Mouse (Mus musculus) embryonic facial prominence, embryonic 10.5 days (tissue): Measurements from ENCODE around the gene Hsd3b7. TPM values are rescaled to one million over a fixed set of nuclear protein-coding genes. Genes with fewer than 3 reads are reported as not detected.

Source experiments
- polyA plus RNA-seq: library from polyadenylated mRNA; unstranded; fragments of >200 nt; fragmentation: Nextera tagmentation; extraction: Ambion mirVana; gene quantifications from 2 replicates; pipeline ENCODE4 v1.2.1, GENCODE M21; 2016

The Hsd3b7 gene
- polyA plus RNA-seq, 1 experiment from 2014 or later = 6.8 TPM

Other genes starting within 250 kb of the Hsd3b7 start
- 5.1 and 7.3 TPM in 2 replicates for gene Tmem265, start 239.2 kb upstream of the Hsd3b7 start, polyA plus RNA-seq
- 40.7 and 43.4 TPM in 2 replicates for gene Phkg2, start 227.3 kb upstream of the Hsd3b7 start, polyA plus RNA-seq
- 11.8 and 15.3 TPM in 2 replicates for gene Ccdc189, start 212.0 kb upstream of the Hsd3b7 start, polyA plus RNA-seq
- gene Rnf40, start 211.8 kb upstream of the Hsd3b7 start, polyA plus RNA-seq = 61.2 and 64.2 TPM in 2 replicates
- gene Zfp629, start 184.8 kb upstream of the Hsd3b7 start, polyA plus RNA-seq = 31.6 and 33.6 TPM in 2 replicates
- 60.2 and 70.0 TPM in 2 replicates for gene Bcl7c, start 91.7 kb upstream of the Hsd3b7 start, polyA plus RNA-seq
- 9.4 and 10.7 TPM in 2 replicates for gene Ctf1, start 87.9 kb upstream of the Hsd3b7 start, polyA plus RNA-seq
- gene Ctf2, start 68.4 kb upstream of the Hsd3b7 start, polyA plus RNA-seq = 0.19 TPM in 2 replicates
- gene Fbxl19, start 56.1 kb upstream of the Hsd3b7 start, polyA plus RNA-seq = 8.9 and 9.0 TPM in 2 replicates
- 12.9 and 13.6 TPM in 2 replicates for gene Orai3, start 30.8 kb upstream of the Hsd3b7 start, polyA plus RNA-seq
- gene Setd1a, start 23.9 kb upstream of the Hsd3b7 start, polyA plus RNA-seq = 14.7 and 15.2 TPM in 2 replicates
- gene Gm49388, start 15.0 kb upstream of the Hsd3b7 start, polyA plus RNA-seq = not detected in 2 replicates
- 22.5 and 29.3 TPM in 2 replicates for gene Stx4a, start 23.7 kb downstream of the Hsd3b7 start, polyA plus RNA-seq
- 4.7 and 6.5 TPM in 2 replicates for gene Stx1b, start 23.9 kb downstream of the Hsd3b7 start, polyA plus RNA-seq
- gene Zfp646, start 75.6 kb downstream of the Hsd3b7 start, polyA plus RNA-seq = 19.9 and 21.8 TPM in 2 replicates
- 42.5 and 49.1 TPM in 2 replicates for gene Zfp668, start 76.2 kb downstream of the Hsd3b7 start, polyA plus RNA-seq
- gene Prss53, start 90.4 kb downstream of the Hsd3b7 start, polyA plus RNA-seq = 0.64 and 0.79 TPM in 2 replicates
- gene Gm21974, start 94.8 kb downstream of the Hsd3b7 start, polyA plus RNA-seq = not detected in 2 replicates
- 47.6 and 59.1 TPM in 2 replicates for gene Vkorc1, start 95.0 kb downstream of the Hsd3b7 start, polyA plus RNA-seq
- 111 and 119 TPM in 2 replicates for gene Bckdk, start 103.5 kb downstream of the Hsd3b7 start, polyA plus RNA-seq
- gene Kat8, start 111.9 kb downstream of the Hsd3b7 start, polyA plus RNA-seq = 48.7 and 49.6 TPM in 2 replicates
- 14.8 and 15.8 TPM in 2 replicates for gene Prss8, start 129.5 kb downstream of the Hsd3b7 start, polyA plus RNA-seq
- gene Prss36, start 146.1 kb downstream of the Hsd3b7 start, polyA plus RNA-seq = 10.7 and 12.9 TPM in 2 replicates
- gene Fus, start 166.9 kb downstream of the Hsd3b7 start, polyA plus RNA-seq = 349 and 372 TPM in 2 replicates
- 5.8 and 6.2 TPM in 2 replicates for gene Pycard, start 193.3 kb downstream of the Hsd3b7 start, polyA plus RNA-seq
- not detected in 2 replicates for gene Trim72, start 203.3 kb downstream of the Hsd3b7 start, polyA plus RNA-seq